Mouse (Mus musculus): Measurements from ENCODE around the gene Ext2.

Gene Ext2

DNA sequence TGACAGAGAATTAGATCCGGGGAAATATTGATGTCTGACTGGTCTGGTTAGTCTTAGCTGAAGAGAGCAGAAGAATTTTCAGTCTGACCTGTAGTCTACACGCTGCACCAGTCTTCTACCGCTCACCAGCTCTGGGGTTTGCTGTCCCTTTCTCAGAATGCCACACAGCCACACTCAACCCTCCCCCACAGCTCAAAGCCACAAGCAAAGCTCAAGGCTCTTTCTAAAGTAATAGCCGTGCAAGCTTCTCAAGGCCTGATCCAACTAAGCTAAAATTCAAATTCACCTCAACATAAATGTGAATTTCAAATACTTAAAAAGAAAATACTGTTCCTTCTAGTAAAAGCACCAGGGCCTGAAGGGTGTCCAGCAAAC lies 45.3 kb downstream of the Ext2 start:
- DNase-seq (ENCODE audit: extremely low read depth, low read depth) = no peak

DNA sequence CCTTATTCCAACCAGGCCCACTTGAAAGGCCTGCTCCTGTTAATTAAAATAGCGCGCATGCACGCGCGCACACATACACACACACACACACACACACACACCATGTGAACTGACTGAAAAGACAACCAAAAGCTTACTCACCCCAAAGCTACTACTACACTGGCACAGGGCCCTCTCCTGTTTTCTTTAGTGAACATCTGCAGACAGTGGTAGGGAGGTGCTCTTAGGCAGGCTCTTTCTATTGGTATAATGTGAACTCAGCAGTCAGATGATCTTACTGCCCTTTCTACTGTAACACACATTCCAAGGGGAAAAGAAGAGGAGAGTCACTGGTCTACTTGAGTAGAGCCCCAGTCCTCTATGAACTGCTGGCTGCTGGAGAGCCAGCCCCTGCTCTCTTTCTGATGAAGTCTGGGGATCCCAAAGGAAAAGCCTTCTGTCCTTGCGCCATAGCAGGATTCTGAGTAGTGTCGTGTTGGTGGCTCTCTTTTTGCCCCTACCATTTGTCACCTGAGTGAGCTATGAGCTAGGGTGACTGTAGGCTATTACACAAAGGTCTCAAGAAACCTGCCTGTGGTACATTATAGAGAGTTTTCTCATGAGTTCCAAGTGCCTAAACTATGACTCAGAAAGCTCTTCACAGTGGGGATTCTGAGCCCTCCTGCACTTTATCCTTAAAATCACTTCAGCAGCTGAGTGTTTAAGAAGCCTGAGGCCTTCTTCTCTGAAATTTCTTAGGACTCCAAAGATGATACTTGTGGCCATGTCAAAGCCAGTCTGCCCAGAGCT lies 45.9 kb downstream of the Ext2 start:
- DNase-seq (ENCODE audit: extremely low read depth, low read depth) = no peak

GRCm38 (mm10) chr2:93775431-93775830 lies 46.9 kb downstream of the Ext2 start:
- DNase-seq (ENCODE audit: extremely low read depth, low read depth) = no peak

- no peak for DNase-seq (ENCODE audit: extremely low read depth, low read depth)
Measured at GRCm38 (mm10) chr2:93774946-93775345, 47.4 kb downstream of the Ext2 start.

DNA sequence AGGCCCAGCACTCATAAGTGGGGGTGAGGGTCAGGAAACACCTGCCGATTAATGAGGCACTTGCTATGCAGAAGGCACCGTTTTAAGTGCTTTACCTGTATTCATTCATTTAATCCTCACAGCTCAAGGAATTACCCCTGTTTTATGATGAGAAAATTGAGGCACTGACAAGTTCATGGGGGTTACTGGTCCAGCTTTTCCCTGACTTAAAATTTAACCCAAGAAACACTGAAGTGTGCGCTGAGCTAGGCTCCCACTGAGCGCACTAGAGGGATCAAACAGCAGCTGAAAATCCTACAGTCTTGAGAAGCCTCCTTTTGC lies 49.6 kb downstream of the Ext2 start:
- no peak for DNase-seq (ENCODE audit: extremely low read depth, low read depth)

DNA sequence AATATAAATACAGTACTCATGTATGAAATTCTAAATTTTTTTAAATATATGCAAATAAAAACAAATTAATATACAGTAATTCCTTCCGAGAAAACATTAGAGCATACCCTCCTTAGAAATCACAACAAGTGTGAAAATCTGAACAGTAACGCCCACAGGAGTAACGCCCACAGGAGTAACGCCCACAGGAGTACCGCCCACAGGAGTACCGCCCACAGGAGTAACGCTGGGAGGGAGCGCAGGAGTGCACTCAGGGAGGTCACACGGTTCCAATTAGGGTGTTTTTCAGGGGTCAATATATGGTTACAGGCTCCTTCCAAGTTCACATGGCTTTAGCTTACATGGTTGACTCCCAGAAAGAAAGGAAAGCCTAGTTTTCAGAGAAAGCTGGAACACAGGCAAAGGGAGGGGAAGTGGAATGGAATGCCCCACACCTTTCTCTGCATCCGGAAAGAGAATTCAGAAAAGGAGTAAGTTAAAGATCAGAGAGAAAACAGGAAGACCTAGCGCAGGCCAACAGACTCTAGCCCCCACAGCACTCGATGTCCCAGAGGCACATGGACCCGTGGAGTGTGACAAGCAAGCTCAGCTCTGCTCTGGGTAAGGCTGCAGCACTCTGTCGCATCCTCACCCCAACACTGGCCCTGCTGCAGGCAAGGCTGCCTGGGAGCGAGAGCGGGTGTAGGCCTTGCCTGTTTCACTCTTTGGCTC lies 50.2 kb downstream of the Ext2 start:
- no peak for DNase-seq (ENCODE audit: extremely low read depth, low read depth)

GRCm38 (mm10) chr2:93770895-93771294 lies 51.5 kb downstream of the Ext2 start:
- no peak for DNase-seq (ENCODE audit: extremely low read depth, low read depth)

- no peak for DNase-seq (ENCODE audit: extremely low read depth, low read depth)
Measured at GRCm38 (mm10) chr2:93769875-93770274, 52.5 kb downstream of the Ext2 start.

GRCm38 (mm10) chr2:93765721-93766120 lies 56.6 kb downstream of the Ext2 start:
- DNase-seq (ENCODE audit: extremely low read depth, low read depth) = no peak

GRCm38 (mm10) chr2:93764211-93764610 lies 58.2 kb downstream of the Ext2 start:
- no peak for DNase-seq (ENCODE audit: extremely low read depth, low read depth)

DNA sequence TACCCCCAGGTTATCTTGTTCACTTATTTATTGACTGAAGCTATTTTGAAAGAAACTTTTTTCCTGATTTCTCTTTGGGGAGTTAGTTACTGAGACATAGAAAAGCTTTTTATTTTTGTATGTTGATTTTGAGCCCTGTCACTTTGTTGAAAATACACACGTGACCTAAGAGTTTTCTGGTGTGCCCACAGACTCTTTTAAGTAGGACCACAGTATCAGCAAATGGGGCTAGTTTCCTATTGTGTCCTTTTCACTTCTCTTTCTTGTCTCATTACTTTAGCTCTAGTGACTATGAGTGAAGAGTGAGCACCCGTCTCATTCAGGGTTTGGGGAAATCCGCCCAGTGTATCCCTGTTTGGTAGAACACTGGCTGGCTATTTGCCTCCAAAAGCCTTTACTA lies 62.0 kb downstream of the Ext2 start:
- no peak for DNase-seq (ENCODE audit: extremely low read depth, low read depth)

- DNase-seq (ENCODE audit: extremely low read depth, low read depth) = no peak
Measured at GRCm38 (mm10) chr2:93759173-93759572, 63.2 kb downstream of the Ext2 start.

GRCm38 (mm10) chr2:93758298-93758697 lies 64.1 kb downstream of the Ext2 start:
- DNase-seq (ENCODE audit: extremely low read depth, low read depth) = no peak

DNA sequence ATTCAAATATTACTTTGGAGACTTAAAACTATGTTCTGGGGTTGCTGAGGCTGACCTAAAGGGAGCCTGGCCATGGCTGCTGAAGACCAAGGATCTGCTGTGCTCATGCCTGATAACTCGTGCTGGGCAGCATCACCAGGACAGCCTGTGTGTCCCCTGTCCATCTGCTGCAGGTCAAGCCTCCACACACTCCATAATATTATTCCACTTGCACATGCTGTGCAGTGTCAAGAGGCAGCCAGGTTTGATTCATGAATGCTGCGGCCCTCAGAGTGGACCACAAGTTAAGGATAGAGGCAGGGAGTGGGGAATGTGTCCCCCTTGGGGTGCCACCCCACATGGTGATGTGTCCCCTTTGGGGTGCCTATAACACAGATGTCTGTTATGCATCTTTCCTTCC lies 68.0 kb downstream of the Ext2 start:
- DNase-seq (ENCODE audit: extremely low read depth, low read depth) = no peak

GRCm38 (mm10) chr2:93753147-93753758 lies 69.1 kb downstream of the Ext2 start:
- DNase-seq (ENCODE audit: extremely low read depth, low read depth) = no peak

- DNase-seq (ENCODE audit: extremely low read depth, low read depth) = no peak
Measured at GRCm38 (mm10) chr2:93749709-93750108, 72.7 kb downstream of the Ext2 start.

GRCm38 (mm10) chr2:93747538-93748126 lies 74.7 kb downstream of the Ext2 start:
- DNase-seq (ENCODE audit: extremely low read depth, low read depth) = no peak

GRCm38 (mm10) chr2:93746620-93747019 lies 75.7 kb downstream of the Ext2 start:
- DNase-seq (ENCODE audit: extremely low read depth, low read depth) = no peak

- no peak for DNase-seq (ENCODE audit: extremely low read depth, low read depth)
Measured at GRCm38 (mm10) chr2:93746162-93746561, 76.2 kb downstream of the Ext2 start.

GRCm38 (mm10) chr2:93745741-93746140 lies 76.6 kb downstream of the Ext2 start:
- DNase-seq (ENCODE audit: extremely low read depth, low read depth) = no peak

DNA sequence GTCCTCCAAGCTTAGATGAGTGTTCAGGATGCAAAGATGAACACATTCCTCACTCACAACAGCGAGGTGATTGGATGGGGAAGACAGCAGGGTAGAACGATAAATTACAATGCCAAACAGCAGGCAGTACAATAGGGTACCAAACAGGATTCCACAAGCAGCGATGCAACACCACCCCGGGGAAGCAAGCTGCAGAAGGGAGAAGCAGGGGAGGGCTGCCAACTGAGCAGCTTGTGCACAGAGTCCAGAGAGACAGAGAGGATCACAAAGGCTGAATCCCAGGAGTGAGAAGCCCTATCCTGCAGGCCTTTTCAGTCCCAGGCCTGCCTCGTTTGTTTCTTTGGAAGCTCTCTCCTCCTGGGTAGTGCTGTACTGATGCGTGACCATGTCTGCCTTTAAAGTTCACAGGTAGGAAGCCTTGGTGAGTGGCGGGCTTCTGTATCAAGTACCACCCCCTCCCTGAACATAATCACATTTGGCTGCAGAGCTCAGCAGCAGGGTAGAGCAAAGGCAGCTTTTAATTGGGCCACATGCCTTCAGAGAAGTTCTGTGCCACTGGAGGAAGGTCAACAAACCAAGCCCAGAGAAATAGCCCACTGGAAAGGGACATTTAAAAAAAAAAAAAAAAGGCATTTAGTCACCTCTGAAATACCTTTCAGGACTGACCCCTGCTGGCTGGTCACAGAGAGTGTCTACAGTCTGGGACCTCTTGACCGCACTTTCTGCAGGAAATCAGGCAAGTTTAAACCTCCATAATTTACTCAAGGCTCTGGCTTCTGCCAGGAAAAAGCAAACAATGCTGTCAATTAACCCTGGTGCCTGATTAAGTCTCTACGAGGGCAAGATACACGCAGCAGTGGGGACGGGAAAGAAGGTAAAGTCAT lies 77.8 kb downstream of the Ext2 start:
- no peak for DNase-seq (ENCODE audit: extremely low read depth, low read depth)

Measured in MEL-GATA-1-ER (cell line).